Mouse (Mus musculus) adrenal gland, adult 2 months (tissue): ENCODE results near the gene Srp68. TPM values are rescaled to one million over a fixed set of nuclear protein-coding genes. Genes with fewer than 3 reads are reported as not detected.
A peak's percentile ranks its signal among the peaks of the same experiment; 100 is the strongest.

Experiments
- DNase-seq: peaks from one replicate; pipeline ENCODE4 v3.0.0; 2021
- long read RNA-seq: library from polyadenylated mRNA; stranded (forward); transcript quantifications from one replicate; pipeline ENCODE4 v2.0.0, GENCODE M21; 2021
- polyA plus RNA-seq: library from polyadenylated mRNA; depleted of rRNA; stranded (reverse); fragments of >200 nt; gene quantifications from 2 replicates; pipeline ENCODE4 v1.2.3, GENCODE M21; 2012; rRNA removed
- total RNA-seq, 2 experiments: library from RNA; stranded (reverse); gene quantifications; 2 replicates each; pipeline ENCODE4 v1.2.3; 2021

Gene Srp68
- total RNA-seq (10 to 100 TPM; 70.0 to 77.0 TPM), polyA plus RNA-seq (21.4 and 27.6 TPM in 2 replicates)
- long read RNA-seq, transcript Srp68-201 (16 exons, 2,526 nt) = major isoform, 89 of 101 reads
- long read RNA-seq, partial matches to known transcripts = 5 of 101 reads
- long read RNA-seq, other reads (novel, unspliced or antisense) = 7 of 101 reads

DNA sequence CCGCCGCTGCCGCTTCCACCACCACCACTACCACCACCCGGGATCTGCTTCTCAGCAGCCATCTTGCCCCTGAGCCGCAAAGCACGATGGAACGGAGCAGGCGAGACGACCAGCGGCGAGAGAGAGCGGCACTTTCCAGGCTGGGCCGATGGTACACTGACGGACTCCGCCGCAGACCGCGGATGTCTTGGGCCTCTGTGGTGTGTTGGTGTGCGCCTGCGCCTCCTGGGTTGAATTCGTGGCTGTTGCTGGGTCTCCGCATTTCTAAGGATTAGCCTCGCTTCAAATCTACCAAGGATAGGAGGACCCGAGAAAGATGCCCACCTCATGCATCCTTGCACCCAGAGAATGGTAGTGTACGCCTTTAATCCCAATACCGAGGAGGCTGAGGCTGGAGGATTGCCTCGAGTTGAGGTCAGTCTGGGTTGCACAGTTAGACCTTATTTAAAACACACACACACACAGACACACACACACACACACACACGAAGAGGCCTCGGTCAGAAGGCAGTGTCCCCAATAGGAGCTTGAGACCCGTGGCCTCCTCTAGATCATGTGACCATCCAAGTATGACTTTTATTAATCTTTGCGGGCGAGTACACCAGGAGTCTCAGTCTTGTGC, at the start of gene Srp68:
Srp68 (minus strand) TSS at position 173 of the 622 bp plus-strand sequence.
- peak; percentile 96 for DNase-seq

DNA sequence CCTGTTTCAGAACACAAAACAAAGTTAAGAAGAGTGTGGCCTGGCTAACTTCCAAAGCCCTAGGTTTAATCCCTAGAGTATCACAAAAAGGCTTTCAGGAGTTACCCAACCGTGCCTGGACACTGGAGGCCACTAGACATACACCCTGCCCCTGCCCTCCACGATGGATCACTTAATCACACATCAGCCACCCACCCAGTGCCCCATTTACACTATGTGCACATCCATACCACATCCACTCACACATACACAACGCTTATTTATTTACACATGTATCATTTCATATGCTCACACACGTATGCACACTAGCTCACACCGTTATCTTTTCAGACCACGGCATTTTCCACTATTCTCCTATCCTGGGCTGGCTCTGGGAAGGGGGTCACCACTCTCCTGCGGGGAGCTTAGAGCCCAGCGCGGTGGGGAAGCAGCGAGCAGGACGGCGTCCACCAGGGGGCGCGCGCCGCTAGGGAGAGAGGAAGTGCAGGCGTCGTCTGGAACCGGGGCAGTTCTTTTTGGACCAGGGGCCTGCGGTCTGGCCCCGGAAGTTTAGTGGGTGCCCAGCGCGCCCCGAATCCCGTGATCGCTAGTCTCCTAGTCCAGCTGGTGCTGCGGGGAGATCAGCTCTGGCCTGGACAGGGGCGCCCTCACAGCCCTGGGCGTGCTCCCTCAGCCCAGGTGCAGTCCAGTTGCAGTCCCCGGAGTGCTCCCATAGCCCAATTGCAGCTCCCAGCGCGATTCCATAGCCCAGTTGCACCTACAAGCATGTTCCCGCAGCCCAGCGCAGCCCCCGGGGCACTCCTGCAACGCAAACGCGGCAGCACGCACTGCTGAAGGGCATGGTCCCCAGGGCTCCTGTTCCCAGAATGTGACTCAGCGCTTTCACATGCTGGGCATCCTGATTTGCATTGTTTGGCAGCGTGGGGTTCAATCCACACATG, 45.0 kb upstream of the Srp68 start:
- DNase-seq = peak; percentile 89

DNA sequence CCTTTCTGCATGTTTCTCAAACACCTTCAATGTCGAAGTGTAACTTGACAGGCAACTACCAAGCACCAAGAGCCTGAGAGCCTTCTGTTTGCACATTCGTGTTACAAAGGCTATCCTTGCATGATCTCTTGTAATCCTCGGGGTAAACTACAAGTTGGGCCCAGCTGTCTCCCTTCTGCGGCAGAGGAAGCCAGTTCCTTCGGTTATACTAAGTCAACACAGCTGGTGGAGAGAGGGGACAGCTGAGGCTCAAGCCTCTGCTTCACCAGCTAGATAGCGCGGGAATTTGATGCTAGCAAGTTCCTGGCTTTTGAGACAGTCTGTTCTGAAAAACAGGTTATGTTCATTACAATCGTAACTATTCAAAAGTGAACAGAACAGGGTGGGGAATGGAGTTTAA, 38.3 kb upstream of the Srp68 start:
- DNase-seq = no peak

DNA sequence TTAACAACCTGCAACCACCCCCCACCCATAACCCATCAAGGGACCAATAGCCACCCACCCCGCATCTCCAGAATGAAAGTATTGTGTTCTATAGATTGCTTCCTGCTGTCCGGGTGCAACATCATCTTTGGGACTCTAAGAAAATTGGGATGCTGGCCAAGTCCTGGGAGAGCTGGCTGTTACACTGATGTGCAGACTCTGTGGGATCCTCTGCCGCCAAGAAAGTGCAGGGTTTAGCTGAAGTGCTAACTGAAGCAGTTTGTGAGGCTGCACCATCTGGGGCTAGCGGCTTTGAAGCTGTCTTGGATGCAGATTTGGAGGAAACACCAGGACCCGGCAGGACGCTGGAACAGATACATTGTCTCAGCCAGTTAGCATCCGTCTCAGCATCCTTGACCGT, 37.2 kb upstream of the Srp68 start:
- no peak for DNase-seq

DNA sequence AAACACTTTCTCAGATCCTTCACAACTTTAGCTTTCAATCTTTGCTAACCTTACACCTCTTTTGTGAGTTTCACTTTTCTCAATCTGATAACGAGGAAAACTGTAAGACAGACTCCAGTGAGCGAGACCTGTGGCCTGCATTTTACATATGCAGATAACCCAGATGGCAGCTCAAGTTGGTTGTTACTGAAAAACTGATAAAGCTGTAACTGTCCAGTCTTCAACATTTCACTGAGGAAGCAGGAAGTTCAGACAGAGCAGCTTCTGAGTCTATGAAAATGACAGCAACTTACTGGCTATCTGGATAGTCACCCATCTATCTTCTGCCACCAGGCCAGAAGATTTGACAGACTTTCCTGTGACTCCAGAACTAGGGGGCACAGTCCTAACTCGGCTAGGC, 35.6 kb upstream of the Srp68 start:
- no peak for DNase-seq

DNA sequence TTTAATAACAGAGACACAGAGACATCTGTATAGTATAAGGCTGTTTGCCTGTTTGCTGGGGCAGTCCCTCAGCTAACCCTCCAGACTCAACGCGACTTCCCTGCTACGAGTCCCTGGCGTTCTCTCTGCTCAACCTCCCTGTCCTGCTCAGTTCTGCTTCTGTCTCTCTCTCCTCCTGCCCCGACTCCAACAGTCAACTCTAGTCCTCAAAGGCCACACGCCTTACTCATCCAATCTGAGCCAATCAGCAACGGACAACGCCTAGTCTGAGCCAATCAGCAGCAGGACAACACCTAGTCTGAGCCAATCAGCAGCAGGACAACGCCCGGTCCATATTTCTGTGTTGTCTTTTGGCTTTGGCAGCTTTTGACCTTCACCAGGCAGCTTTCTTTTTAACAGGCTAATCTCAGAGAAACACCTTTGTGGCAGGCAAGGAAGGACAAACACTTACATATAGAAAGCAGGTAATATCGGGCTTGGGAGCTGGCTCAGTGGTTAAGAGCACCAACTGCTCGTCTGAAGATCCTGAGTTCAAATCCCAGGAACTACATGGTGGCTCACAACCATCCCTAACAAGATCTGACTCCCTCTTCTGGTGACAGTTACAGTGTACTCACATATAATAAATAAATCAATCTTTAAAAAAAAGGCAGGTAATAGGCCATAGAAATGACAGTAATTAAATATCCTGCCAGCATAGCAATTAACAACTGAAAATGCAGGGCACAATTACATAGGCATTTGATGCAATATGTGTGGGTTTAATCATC, 33.9 kb upstream of the Srp68 start:
- DNase-seq = no peak

DNA sequence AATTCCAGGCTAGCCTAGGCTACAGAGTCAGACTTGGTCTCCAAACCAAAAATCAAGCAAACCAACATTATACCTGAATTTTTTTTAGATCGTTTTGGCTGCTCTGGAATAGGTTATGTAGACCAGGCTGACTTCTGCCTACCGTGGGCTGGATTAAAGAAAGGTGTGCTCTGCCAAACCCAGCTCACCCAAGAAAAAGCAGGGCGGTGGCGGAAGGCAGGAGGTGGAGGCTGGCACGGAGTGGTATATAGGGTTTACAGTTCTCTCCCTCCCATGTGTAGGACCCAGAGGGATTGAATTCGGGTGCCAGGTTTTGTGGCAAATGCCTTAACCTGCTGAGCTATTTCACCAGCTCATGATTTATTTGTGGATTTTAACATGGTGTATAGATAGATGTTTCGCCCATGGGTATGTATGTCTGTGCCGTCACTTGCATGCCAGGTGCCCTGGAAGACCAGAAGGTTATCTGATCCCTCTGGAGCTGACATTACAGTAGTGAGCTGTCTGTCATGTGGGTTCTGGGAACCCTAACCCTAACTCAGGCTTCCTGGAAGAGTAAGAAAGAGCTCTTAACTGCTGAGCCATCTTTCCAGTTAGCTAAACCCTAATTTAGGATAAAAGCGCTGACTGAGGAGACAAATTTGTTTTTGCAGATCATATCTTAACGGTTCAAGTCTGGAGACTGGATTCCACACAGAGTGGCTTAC, 33.2 kb upstream of the Srp68 start, which contains the start of gene Exoc7:
Exoc7 (minus strand) TSS at position 215 of the 707 bp plus-strand sequence.
- no peak for DNase-seq

DNA sequence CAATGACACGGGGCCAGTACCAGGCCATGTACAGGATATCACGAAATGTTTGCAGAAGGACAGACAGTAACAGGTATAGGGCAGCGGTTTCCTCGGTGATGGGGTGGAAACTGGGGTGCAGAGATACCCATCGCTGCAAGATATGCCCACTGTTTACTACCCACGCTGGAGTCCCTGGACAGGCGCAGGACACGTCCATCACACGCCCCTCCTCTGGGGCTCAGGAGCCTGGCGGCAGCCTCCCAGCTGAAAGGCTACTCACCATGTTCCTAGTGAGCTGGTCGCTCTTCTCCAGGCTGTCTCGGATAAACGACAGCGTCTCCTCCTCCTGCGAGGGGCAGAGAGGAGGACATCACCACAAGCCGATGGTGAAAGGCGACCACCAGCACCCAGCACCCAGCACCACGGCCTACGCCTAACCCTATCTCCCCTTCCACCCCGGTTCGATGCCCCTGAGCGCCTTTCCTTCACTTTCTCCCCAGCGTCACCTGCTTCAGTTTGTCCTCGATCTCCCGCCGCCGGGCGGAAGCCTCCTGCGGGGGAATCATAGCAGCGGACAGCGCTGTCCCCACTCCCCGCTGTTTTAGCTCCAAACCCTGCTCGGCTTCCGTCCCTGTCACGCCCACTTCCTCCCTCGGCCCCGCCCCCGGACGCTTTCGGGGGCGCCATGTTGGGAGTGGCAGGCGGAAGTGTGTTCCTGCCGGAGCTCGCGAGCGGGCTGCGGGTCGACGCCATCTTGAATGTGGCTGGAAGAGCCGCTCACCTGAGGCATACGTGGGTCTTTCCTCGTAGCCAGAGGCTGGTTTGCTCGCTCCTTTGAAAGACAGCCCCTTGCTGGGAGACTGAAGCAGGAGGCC, 32.3 kb upstream of the Srp68 start:
- DNase-seq = peak; percentile 97

DNA sequence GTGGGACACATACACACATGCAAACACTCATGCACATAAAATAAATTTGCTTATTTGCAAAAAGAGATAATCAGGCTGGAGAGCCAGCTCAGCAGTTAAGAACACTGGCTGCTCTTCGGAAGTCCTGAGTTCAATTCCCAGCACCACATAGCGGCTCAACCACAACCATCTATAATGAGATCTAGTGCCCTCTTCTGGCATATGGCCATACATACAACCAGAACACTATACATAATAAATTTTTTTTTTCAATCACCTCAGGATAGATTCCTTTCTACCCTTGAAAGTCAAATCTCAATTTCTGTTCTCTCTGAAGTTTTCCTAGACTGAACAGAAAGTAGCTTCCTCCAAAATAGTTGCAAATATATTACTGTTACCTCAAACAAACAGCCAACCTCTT, 31.4 kb upstream of the Srp68 start:
- no peak for DNase-seq

DNA sequence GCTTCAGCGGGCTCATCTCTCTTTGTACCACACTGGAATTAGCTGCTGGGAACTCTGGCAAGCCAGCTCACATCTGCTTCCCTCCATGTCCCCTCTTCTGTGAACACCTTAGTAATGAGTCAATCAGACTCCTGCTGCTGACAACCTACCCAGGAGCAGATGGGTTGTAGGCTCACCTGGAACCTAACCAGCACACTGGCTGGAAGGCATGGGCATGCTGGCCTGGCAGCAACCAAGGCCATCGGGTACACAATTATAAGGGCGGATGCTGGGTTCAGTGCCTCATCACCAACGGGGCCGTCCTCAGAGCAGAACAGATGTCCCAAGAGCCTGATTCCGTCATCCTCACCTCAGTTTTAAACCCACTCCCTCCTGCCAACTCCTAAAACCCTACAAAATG, 24.6 kb upstream of the Srp68 start:
- no peak for DNase-seq

DNA sequence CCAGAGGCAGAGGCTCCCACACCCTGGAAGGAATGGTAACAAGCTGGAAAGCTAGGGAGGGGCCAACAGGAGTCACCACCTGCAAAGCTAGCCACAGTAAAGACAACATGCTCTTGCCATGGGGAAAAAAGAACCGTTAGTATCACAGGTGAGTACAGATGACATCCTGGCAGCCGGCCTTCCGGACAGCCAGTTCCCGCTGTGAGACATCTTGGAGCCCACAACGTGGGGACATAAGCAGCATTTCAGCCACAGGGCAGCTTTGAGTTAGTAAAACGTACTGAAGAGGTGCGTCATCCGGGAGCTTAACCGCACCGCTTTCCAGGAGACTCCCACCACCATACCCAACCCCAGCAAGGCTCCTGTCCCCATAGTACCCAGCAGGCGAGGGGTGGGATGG, 24.2 kb upstream of the Srp68 start:
- DNase-seq = no peak

DNA sequence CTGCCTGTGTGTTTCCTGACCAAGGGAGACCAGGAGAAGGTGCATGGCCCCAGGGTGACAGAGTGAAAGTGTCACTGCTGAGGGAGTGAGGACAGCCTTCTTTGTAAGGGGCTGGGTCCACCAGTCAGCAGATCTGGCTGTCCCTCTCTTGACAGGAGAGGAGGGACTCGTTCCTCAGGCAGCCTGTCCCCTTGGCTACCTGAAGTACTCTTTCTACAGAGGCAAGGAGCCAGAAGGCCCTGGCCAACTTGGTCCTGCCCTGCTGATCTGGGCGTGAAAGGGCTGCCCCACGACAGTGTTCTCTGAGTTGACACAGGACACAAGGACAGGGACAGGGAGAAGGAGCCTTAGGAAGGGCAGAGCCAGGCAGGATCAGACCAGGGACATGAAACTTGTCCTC, 23.0 kb upstream of the Srp68 start:
- no peak for DNase-seq

DNA sequence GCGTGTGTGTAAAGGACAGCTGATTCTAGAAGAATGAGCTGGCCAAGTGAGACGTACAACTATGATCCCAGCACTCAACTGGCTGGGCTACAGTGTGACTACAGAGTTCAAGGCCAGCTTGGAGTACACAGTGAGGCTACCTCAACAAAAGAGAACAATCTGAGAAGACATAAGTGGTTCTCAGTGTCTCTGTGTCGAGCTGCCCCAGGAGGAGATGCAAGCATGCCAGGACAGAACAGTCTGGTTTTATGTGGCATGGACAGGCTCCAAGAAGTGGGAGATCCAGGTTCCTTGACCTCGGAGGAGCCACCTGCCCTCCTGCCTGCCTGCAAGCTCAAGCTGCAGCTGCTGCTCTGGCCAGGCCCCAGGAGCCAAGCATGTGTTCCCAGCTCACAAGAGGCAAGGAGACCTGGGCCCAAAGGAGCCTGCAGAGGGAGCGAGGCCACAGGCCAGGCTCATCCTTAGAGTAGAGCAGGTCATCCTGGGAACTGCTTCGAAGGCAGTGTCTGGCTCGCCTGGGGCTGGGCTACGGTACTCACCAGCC, 22.2 kb upstream of the Srp68 start:
- DNase-seq = no peak

DNA sequence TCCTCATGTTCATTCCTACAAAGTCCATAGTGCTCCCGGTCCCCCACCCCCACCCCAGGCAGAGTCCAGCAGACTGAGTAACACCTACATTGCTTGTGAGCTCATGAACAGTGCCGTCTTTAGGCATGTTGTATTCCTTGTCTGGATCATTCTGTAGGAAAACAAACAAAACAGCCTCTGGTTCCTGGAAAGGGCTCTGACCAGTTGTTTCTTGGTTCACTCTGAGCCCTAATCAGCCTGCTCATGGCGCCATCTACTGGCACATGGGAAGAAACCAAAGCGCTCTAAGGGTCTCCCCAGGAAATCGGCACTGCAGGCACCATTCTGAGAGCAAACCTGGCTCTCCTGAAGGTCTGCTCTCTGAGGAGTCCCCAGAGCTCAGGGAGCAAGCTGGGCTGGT, 20.3 kb upstream of the Srp68 start:
- peak; percentile 41 for DNase-seq

DNA sequence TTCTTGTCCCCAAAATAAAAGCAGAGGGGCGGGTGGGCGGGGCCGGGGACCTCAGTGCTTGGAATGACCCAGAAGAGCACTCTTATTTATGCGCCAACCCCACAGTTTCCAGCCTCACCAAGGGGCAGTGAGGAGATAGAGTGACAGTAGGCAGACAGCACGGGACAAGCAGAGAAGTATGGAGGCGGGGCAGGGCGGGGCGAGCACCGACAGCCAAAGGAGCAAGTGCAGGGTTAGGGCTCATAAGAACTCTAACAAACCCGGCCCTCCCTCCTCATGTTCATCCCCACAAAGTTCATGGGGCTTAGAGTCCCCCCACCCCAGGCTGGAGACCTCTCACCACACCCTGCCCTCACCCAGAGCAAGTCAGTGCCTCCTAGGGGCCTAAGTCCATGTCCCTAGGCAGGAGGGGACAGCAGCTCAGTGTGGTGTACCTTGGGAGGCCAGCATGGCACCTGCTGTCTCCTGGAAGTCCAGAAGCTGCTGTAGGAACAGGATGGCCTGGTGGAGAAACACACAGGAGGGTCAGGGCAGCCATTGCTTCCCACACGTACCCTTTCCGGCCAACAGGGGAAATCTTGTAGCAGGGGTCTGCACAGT, 19.6 kb upstream of the Srp68 start:
- no peak for DNase-seq

DNA sequence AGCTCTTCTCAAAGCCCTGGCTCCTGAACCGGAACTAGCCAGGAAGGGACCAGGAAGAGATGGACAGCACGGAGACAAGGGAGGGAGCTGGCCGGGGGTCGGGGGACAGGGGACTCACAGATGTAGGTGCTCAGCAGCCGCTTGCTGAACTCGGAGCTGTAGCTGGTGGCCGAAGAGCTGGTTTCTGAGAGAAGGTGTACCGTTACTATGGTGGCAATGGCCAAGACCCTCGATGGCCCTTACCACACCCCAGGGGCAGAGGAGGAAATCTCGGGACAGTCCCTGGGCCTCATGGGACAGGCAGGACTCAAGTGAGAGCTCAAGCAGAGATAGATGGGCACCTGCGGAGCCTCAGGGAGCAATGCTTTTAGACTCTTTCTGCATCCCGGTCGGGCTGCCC, 18.4 kb upstream of the Srp68 start:
- no peak for DNase-seq

DNA sequence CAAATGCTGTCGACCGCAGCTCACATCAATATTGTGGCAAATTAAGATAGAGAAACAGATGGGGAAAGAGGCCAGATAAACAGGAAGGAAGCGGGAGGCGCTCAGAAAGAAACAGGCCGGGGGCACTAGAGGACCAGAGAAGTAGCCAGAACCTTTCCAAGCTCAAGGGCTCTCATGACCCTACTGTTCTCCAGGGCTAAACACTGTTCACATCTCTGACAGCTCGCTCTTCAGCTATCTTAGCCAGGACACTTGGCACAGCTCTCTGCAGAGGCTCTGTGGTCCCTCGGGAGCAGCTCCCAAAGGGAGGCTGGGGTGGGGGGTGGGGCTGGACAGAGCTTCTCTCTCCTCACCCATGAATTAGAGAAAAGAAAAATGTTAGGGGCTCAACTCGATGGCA, 16.5 kb upstream of the Srp68 start:
- DNase-seq = no peak

DNA sequence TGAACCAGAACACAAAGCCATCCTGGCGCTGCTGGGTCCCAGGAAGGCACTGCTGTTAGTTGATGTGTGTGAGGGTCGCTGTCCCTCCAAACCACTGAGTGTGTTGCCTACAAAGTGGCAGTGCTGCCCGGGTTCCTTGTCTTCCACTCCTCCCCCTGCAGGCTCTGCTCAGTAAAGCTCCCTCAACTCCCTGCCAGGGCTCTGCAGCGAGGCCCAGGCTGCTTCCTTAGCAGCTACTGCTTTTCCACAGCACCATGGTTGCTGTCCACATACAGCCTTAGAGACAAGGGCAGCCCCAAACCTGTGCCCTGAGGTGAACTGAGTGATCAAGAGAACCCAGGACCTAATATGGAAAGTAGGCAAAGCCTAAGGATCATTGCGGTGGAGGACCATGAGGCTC, 13.3 kb upstream of the Srp68 start:
- DNase-seq = no peak

DNA sequence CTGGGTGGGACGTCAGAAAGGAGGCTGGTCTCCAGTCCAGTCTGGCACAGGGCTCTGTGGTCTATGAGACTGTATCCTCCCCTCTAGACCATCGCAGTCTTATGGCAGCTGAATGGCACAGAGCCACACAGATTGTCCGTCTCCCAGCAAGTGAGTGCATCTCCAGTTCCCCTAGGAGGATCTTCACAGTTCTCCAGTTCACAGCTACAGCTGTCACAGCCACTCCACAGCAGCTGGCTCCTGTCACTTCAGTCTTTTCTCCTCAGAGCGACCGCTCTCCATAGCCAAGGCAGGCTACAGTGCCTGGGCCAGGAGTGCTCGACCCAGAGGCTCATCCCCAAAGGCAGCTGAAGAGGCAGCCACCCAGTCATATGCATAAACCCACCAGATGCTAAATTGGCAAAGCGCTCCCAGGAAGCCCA, 11.8 kb upstream of the Srp68 start:
- no peak for DNase-seq

DNA sequence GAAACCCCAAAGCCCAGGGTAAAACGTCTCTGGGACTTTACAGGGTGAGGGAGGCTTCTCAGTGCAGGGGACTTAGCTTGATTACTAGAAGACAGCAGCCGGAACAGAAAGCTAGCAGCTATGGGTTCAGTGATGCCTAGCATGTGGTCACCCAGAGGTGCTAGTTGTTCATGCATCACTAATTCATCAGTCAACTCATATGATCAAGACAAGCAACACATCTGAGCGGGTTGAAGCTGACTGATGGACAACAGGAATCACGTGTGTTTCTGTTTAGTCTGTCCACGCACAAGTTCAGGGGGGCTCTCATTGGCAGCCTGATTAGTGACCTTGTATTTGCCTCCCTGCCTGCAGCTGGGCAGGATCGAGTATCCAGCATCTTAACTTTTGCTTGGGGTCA, 10.0 kb upstream of the Srp68 start:
- no peak for DNase-seq
